Mouse (Mus musculus): ENCODE results near the gene Olfr1298. TPM values are rescaled to one million over a fixed set of nuclear protein-coding genes. Genes with fewer than 3 reads are reported as not detected.

Gene Olfr1298
- not detected in 2 replicates for polyA plus RNA-seq (2016; fragmentation: Nextera tagmentation; extraction: Ambion mirVana)

- WGBS: 92% methylated on average over 1 of the region's 1 CpGs
These were observed at the start of gene Olfr1298 for GRCm38 (mm10) chr2:111649101-111649500. Gene Olfr1298, minus strand, starts transcription at chr2:111649201.

GRCm38 (mm10) chr2:111661119-111661518 lies 12.1 kb upstream of the Olfr1298 start, which contains the start of gene Olfr1299:
Gene Olfr1299, plus strand, starts transcription at chr2:111661419.
- Histone ChIP-seq H3K4me1 (no peaks in the 10 kb centered on the region), H3K9ac (no peak within 1 kb of the TSS), H3K27me3 (replicated peaks) (no peaks in the 10 kb centered on the region), H3K36me3 (no peaks in the 10 kb centered on the region), H3K4me2 (replicated peaks) (no peak within 1 kb of the TSS), H3K9me3 (no peaks in the 10 kb centered on the region), H3K4me3 (no peak within 1 kb of the TSS), H3K27ac (no peak within 1 kb of the TSS)
- WGBS: 82% methylated on average over 4 of the region's 4 CpGs
- no peak for ATAC-seq (ENCODE audit: low FRiP score, low read depth)

More at GRCm38 (mm10) chr2:111649101-111649500, at the start of gene Olfr1298:
- H3K27me3 ChIP-seq (replicated peaks): no peaks in the 10 kb centered on the region
- no peak within 1 kb of the TSS for H3K27ac ChIP-seq
- no peaks in the 10 kb centered on the region for H3K4me1 ChIP-seq
- H3K4me3 ChIP-seq: no peak within 1 kb of the TSS
- H3K4me2 ChIP-seq (replicated peaks): no peak within 1 kb of the TSS
- H3K36me3 ChIP-seq: no peaks in the 10 kb centered on the region
- ATAC-seq (ENCODE audit: low FRiP score, low read depth): no peak
- no peaks in the 10 kb centered on the region for H3K9me3 ChIP-seq
- H3K9ac ChIP-seq: no peak within 1 kb of the TSS

DNA sequence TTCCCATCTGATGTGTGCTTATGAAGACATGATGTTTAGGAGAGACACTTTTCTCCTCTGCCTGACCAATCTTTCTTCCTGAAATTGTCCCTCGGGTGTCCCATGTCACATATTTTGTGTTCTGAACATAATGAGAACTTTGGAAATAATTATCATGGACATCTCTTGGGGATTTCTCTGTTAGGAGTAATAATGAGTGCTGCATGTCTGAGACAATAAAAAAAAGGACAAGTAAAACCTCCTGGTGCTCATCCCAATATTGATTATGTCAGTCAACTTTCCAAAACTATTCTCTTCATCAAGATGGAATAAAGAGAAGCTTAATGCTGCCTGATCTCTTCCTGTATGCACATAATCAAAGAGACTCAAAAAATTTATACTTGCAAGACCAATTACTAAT lies 22.6 kb downstream of the Olfr1298 start, which contains the start of gene Olfr1297:
Gene Olfr1297, minus strand, starts transcription at position 101 of the 400 bp plus-strand sequence.
- Histone ChIP-seq H3K36me3 (no peaks in the 10 kb centered on the region), H3K27ac (no peak within 1 kb of the TSS), H3K9me3 (no peaks in the 10 kb centered on the region), H3K9ac (no peak within 1 kb of the TSS), H3K4me2 (replicated peaks) (no peak within 1 kb of the TSS), H3K27me3 (replicated peaks) (no peaks in the 10 kb centered on the region), H3K4me3 (no peak within 1 kb of the TSS), H3K4me1 (no peaks in the 10 kb centered on the region)
- ATAC-seq (ENCODE audit: low FRiP score, low read depth): no peak
- WGBS: 76% methylated on average over 1 of the region's 1 CpGs

Other genes starting within 250 kb of the Olfr1298 start
- not detected in 2 replicates for gene Olfr1286, start 226.1 kb downstream of the Olfr1298 start, polyA plus RNA-seq (2016; fragmentation: Nextera tagmentation; extraction: Ambion mirVana)
- gene Olfr1287, start 200.1 kb downstream of the Olfr1298 start, polyA plus RNA-seq (2016; fragmentation: Nextera tagmentation; extraction: Ambion mirVana): not detected in 2 replicates
- gene Olfr1288, start 175.1 kb downstream of the Olfr1298 start, polyA plus RNA-seq (2016; fragmentation: Nextera tagmentation; extraction: Ambion mirVana): not detected in 2 replicates
- not detected in 2 replicates for gene Olfr1289, start 168.4 kb downstream of the Olfr1298 start, polyA plus RNA-seq (2016; fragmentation: Nextera tagmentation; extraction: Ambion mirVana)
- gene Olfr1290, start 155.4 kb downstream of the Olfr1298 start, polyA plus RNA-seq (2016; fragmentation: Nextera tagmentation; extraction: Ambion mirVana): not detected in 2 replicates
- gene Olfr1291-ps1, start 152.0 kb downstream of the Olfr1298 start, polyA plus RNA-seq (2016; fragmentation: Nextera tagmentation; extraction: Ambion mirVana): not detected in 2 replicates
- not detected in 2 replicates for gene Olfr1293-ps, start 124.0 kb downstream of the Olfr1298 start, polyA plus RNA-seq (2016; fragmentation: Nextera tagmentation; extraction: Ambion mirVana)
- not detected in 2 replicates for gene Olfr1294, start 108.9 kb downstream of the Olfr1298 start, polyA plus RNA-seq (2016; fragmentation: Nextera tagmentation; extraction: Ambion mirVana)
- gene Olfr1295, start 79.5 kb downstream of the Olfr1298 start, polyA plus RNA-seq (2016; fragmentation: Nextera tagmentation; extraction: Ambion mirVana): not detected in 2 replicates
- gene Olfr1297, start 22.7 kb downstream of the Olfr1298 start, polyA plus RNA-seq (2016; fragmentation: Nextera tagmentation; extraction: Ambion mirVana): not detected in 2 replicates
- not detected in 2 replicates for gene Olfr1299, start 12.2 kb upstream of the Olfr1298 start, polyA plus RNA-seq (2016; fragmentation: Nextera tagmentation; extraction: Ambion mirVana)
- not detected in 2 replicates for gene Olfr1301, start 101.8 kb upstream of the Olfr1298 start, polyA plus RNA-seq (2016; fragmentation: Nextera tagmentation; extraction: Ambion mirVana)
- gene Olfr1302, start 128.2 kb upstream of the Olfr1298 start, polyA plus RNA-seq (2016; fragmentation: Nextera tagmentation; extraction: Ambion mirVana): not detected in 2 replicates
- gene Olfr1303, start 171.1 kb upstream of the Olfr1298 start, polyA plus RNA-seq (2016; fragmentation: Nextera tagmentation; extraction: Ambion mirVana): not detected in 2 replicates
- gene Olfr1305, start 227.9 kb upstream of the Olfr1298 start, polyA plus RNA-seq (2016; fragmentation: Nextera tagmentation; extraction: Ambion mirVana): not detected in 2 replicates

All from neural tube, embryonic 12.5 days (tissue).